Mouse (Mus musculus) MEL (cell line): ENCODE measurements around the gene Cbarp. TPM values are rescaled to one million over a fixed set of nuclear protein-coding genes. Genes with fewer than 3 reads are reported as not detected.

Source experiments
- DNase-seq: peaks from one replicate; pipeline ENCODE4 v3.0.0; 2011; ENCODE audit warnings: low read depth, low spot score
- H3K27ac ChIP-seq: 2 replicates; pipeline ENCODE4 v1.5.1; 2012; ENCODE audit warnings: low read depth, mild to moderate bottlenecking, control low read depth, low read length, moderate library complexity; ENCODE audit not compliant: control insufficient read depth
- H3K27me3 ChIP-seq, 2 experiments: fragments of 150-350 bp in 1 of 2; sonication (generic) in 1 of 2; 2 replicates each; pipeline ENCODE4 v1.6.1; 2012; ENCODE audit warnings: low read length in 2 of 2, mild to moderate bottlenecking in 2 of 2, improper control_type of control experiment in 1 of 2, moderate library complexity in 1 of 2; ENCODE audit not compliant: insufficient read depth in 2 of 2, control insufficient read depth in 1 of 2
- H3K36me3 ChIP-seq, 2 experiments: 2 replicates each; pipeline ENCODE4 v1.6.1; 2012 to 2014; ENCODE audit warnings: low read length in 2 of 2, improper control_type of control experiment in 1 of 2, inconsistent platforms in 1 of 2, mild to moderate bottlenecking in 1 of 2; ENCODE audit not compliant: insufficient read depth in 2 of 2, control insufficient read depth in 1 of 2
- H3K4me1 ChIP-seq, 2 experiments: fragments of 150-350 bp in 1 of 2; sonication (generic) in 1 of 2; 2 replicates each; pipeline ENCODE4 v1.6.1; 2012; ENCODE audit warnings: low read length in 2 of 2, improper control_type of control experiment in 1 of 2, mild to moderate bottlenecking in 1 of 2; ENCODE audit not compliant: insufficient read depth in 2 of 2, control insufficient read depth in 1 of 2
- H3K4me3 ChIP-seq, 2 experiments: fragments of 150-350 bp in 1 of 2; sonication (generic) in 1 of 2; 2 replicates each; pipeline ENCODE4 v1.5.1; 2012; ENCODE audit warnings: low read depth in 2 of 2, low read length in 2 of 2, mild to moderate bottlenecking in 2 of 2, moderate library complexity in 2 of 2, control low read depth in 1 of 2, improper control_type of control experiment in 1 of 2; ENCODE audit not compliant: control insufficient read depth in 1 of 2, insufficient read depth in 1 of 2
- H3K79me2 ChIP-seq: 2 replicates; pipeline ENCODE4 v1.6.1; 2012; ENCODE audit warnings: mild to moderate bottlenecking, low read length, moderate library complexity; ENCODE audit not compliant: control insufficient read depth, poor library complexity, insufficient read depth
- H3K9ac ChIP-seq: 2 replicates; pipeline ENCODE4 v1.6.1; 2012; ENCODE audit warnings: low read depth, mild to moderate bottlenecking, control low read depth, low read length, moderate library complexity; ENCODE audit not compliant: control insufficient read depth, poor library complexity, severe bottlenecking
- H3K9me3 ChIP-seq: fragments of 150-350 bp; sonication (generic); replicated peaks from 2 replicates; pipeline ENCODE4 v1.6.1; 2012; ENCODE audit warnings: mild to moderate bottlenecking, low read length, improper control_type of control experiment, moderate library complexity; ENCODE audit not compliant: insufficient read depth
- CHD1 ChIP-seq: IDR thresholded peaks from 2 replicates; pipeline ENCODE4 v1.6.1; 2012; ENCODE audit warnings: low read depth, mild to moderate bottlenecking, inconsistent platforms, low read length, improper control_type of control experiment
- GABPA ChIP-seq: IDR thresholded peaks from 2 replicates; pipeline ENCODE4 v1.6.1; 2012; ENCODE audit warnings: low read depth, mild to moderate bottlenecking, inconsistent platforms, low read length, improper control_type of control experiment, moderate library complexity
- MAZ ChIP-seq: IDR thresholded peaks from 2 replicates; pipeline ENCODE4 v1.6.1; 2012; ENCODE audit warnings: low read depth, mild to moderate bottlenecking, inconsistent platforms, low read length, improper control_type of control experiment
- MXI1 ChIP-seq: IDR thresholded peaks from 2 replicates; pipeline ENCODE4 v1.6.1; 2011; ENCODE audit warnings: mild to moderate bottlenecking, low read depth, low read length, improper control_type of control experiment
- POLR2AphosphoS2 ChIP-seq: IDR thresholded peaks from 2 replicates; pipeline ENCODE4 v1.6.1; 2011; ENCODE audit warnings: low read length, improper control_type of control experiment
- RAD21 ChIP-seq: IDR thresholded peaks from 2 replicates; pipeline ENCODE4 v1.6.1; 2011; ENCODE audit warnings: mild to moderate bottlenecking, low read depth, low read length, improper control_type of control experiment
- SIN3A ChIP-seq: IDR thresholded peaks from 2 replicates; pipeline ENCODE4 v1.6.1; 2012; ENCODE audit warnings: low read length, improper control_type of control experiment, inconsistent platforms
- TCF12 ChIP-seq: IDR thresholded peaks from 2 replicates; pipeline ENCODE4 v1.6.1; 2014; ENCODE audit warnings: low read depth, mild to moderate bottlenecking, inconsistent platforms, low read length, improper control_type of control experiment, moderate library complexity
- UBTF ChIP-seq: IDR thresholded peaks from 2 replicates; pipeline ENCODE4 v1.6.1; 2012; ENCODE audit warnings: low read depth, mild to moderate bottlenecking, inconsistent platforms, low read length, improper control_type of control experiment, moderate library complexity, borderline replicate concordance; ENCODE audit not compliant: insufficient read depth
- ZKSCAN1 ChIP-seq: IDR thresholded peaks from 2 replicates; pipeline ENCODE4 v1.6.1; 2012; ENCODE audit warnings: low read depth, mild to moderate bottlenecking, inconsistent platforms, low read length, improper control_type of control experiment, moderate library complexity
- ZMIZ1 ChIP-seq: IDR thresholded peaks from 2 replicates; pipeline ENCODE4 v1.6.1; 2012; ENCODE audit warnings: low read depth, mild to moderate bottlenecking, inconsistent platforms, low read length, improper control_type of control experiment, moderate library complexity
- ZNF384 ChIP-seq: IDR thresholded peaks from 2 replicates; pipeline ENCODE4 v1.6.1; 2012; ENCODE audit warnings: low read depth, mild to moderate bottlenecking, inconsistent platforms, low read length, improper control_type of control experiment
- polyA plus RNA-seq, 2 experiments: library from polyadenylated mRNA; stranded (reverse) in 1 of 2; unstranded in 1 of 2; fragments of >175 nt in 1 of 2; fragments of >200 nt in 1 of 2; gene quantifications; 2 replicates each; pipeline versions ENCODE4 v1.2.1 to v1.2.4; 2012; ENCODE audit warnings: low replicate concordance in 2 of 2, low read depth in 1 of 2; ENCODE audit not compliant: insufficient read length in 2 of 2, insufficient read depth in 1 of 2, missing spikeins in 1 of 2
- total RNA-seq: library from RNA; depleted of rRNA; stranded (reverse); fragments of 300-350 nt; gene quantifications from 2 replicates; pipeline ENCODE4 v1.2.3, GENCODE M21; 2012

Gene Cbarp
- total and polyA plus RNA-seq, 3 experiments: 6.8 to 19.3 TPM; not detected in 1

DNA sequence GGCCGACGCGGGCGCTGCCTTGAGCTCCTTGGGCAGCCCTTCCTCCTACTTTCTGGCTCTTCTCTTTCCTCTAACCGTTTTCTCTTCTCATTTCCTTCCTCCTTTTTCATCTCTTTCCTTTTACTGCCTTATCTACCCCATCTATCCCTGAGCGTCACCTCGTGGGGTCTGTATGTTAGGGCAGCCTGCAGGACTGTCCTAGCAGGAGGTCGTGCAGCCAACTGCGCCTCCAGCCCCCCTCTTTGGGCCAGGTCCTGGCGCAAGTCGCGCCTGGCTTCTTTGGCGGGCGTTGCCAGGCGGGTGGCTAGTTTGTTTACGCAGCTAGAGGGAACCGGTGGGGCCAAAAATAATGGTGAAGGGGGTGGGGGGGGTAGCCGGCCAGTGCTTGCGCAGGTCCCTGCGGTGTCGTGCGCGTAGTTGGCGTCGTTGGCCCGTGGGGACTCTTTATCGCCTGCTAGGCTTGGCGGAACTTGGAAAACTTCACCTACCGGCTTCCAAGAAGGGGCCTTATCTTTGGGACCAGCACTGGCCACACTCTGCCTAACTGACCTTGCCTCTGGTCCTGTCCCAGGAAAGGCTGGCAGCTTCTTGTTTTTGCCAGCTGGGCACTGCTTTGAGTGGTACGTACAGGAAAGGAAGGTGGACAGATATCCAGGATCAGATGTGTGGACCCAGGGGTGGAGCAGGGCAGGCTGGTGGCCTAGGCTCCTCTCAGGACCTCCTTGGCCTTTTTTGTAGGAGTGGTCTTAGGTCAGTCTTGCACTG, 23.5 kb downstream of the Cbarp start (continued):
- TF ChIP-seq RAD21 (no peak), GABPA (no peak), UBTF (no peak)
- TF ChIP-seq, all 39 proteins: peak for 14

DNA sequence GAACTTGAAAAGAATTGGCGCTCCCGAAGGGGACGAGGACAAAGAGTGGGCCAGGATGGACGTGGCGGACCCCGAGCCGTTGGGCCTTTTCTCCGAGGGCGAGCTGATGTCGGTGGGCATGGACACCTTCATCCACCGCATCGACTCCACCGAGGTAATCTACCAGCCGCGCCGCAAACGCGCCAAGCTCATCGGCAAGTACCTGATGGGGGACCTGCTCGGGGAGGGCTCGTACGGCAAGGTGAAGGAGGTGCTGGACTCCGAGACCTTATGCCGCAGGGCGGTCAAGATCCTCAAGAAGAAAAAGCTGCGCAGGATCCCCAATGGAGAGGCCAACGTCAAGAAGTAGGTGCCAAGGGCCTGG, 24.1 kb downstream of the Cbarp start:
- peaks cover 62% of the 10 kb centered on the region for H3K79me2 ChIP-seq
- no peaks in the 10 kb centered on the region for H3K27me3 ChIP-seq
- TF ChIP-seq GABPA (no peak), ZMIZ1 (no peak), TCF12 (no peak), ZNF384 (no peak), POLR2AphosphoS2 (0 out of 2 replicates have a peak, but pooled peaks have one; percentile 35)
- H3K9ac ChIP-seq: peak overlapping the region; percentile 98
- no peaks in the 10 kb centered on the region for H3K9me3 ChIP-seq
- H3K36me3 ChIP-seq: peaks cover 2 to 17% of the 10 kb centered on the region in 2 experiments; a peak in 2 of 4 replicates
- peak overlapping the region; percentile 71 for H3K27ac ChIP-seq
- H3K4me1 ChIP-seq: peaks cover 0 to 18% of the 10 kb centered on the region in 2 experiments; a peak in 3 of 4 replicates
- peak overlapping the region; percentile 69 to 84 for H3K4me3 ChIP-seq
- no peak for DNase-seq

GRCm38 (mm10) chr10:80115944-80116335, 24.7 kb downstream of the Cbarp start:
- Histone ChIP-seq H3K4me1 (peaks cover 0 to 18% of the 10 kb centered on the region in 2 experiments; a peak in 3 of 4 replicates), H3K4me3 (peak overlapping the region; percentile 69 to 84), H3K9ac (peak overlapping the region; percentile 98), H3K36me3 (peaks cover 2 to 17% of the 10 kb centered on the region in 2 experiments; a peak in 2 of 4 replicates), H3K27ac (peak overlapping the region; percentile 71), H3K9me3 (no peaks in the 10 kb centered on the region), H3K79me2 (peaks cover 58% of the 10 kb centered on the region), H3K27me3 (no peaks in the 10 kb centered on the region)
- no peak for DNase-seq
- TF ChIP-seq CHD1: peak; percentile 76; the same call in 1 of the 2 replicates
- TF ChIP-seq ZKSCAN1: no peak
- TF ChIP-seq SIN3A: peak; percentile 0; the same call in 1 of the 2 replicates
- TF ChIP-seq MXI1: peak; percentile 29; the same call in 1 of the 2 replicates
- TF ChIP-seq MAZ: peak; percentile 46; the same call in 1 of the 2 replicates
